Mouse (Mus musculus) neutrophil, adult 83 days (primary cell): Measurements from ENCODE around the gene Dchs2. TPM values are rescaled to one million over a fixed set of nuclear protein-coding genes. Genes with fewer than 3 reads are reported as not detected.

Source experiments
- total RNA-seq, 2 experiments: library from RNA; stranded (reverse); gene quantifications; one replicate each; pipeline ENCODE4 v1.2.4; 2023

Gene Dchs2
- total RNA-seq = not detected

DNA sequence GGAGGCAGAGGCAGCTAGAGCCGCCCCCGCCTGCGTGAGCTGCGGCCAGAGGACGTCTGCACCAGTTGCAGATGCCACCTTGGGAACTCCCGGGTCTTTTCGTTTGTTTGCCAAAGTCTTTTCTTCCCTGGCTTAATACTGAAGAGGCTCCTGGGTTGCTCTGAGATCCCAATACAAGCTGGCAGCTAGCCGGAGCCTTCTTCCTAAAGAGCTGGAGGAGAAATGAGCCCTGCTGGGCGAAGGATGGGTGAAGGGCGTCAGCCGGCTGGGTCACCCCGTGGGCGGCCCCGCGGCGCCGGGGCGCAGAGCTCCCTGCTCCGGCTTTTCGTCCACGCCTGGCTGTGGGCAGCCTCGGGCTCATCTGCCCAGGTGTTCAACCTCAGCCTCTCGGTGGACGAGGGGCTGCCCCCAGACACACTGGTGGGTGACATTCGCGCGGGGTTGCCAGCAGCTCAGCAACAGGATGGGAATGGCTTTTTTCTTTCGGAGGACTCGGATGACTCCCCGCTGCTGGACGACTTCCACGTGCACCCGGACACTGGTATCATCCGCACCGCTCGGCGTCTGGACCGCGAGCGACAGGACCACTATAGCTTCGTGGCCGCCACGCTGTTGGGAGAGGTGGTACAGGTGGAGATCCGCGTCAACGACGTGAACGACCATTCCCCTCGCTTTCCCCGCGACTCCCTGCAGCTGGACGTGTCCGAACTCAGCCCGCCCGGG is at the start of gene Dchs2:
Gene Dchs2 (plus strand): TSS at position 223 of the 723 bp plus-strand sequence.

Other genes starting within 250 kb of the Dchs2 start
- not detected for gene Lrat, start 224.0 kb upstream of the Dchs2 start, total RNA-seq
- not detected for gene Fgg, start 120.2 kb upstream of the Dchs2 start, total RNA-seq
- gene Fga, start 101.9 kb upstream of the Dchs2 start, total RNA-seq = not detected
- gene Fgb, start 78.1 kb upstream of the Dchs2 start, total RNA-seq = not detected
- gene Plrg1, start 72.4 kb upstream of the Dchs2 start, total RNA-seq = 10 to 100 TPM; 35.6 to 40.9 TPM